Mouse (Mus musculus): Measurements from ENCODE around the gene Chrng. TPM values are rescaled to one million over a fixed set of nuclear protein-coding genes. Genes with fewer than 3 reads are reported as not detected.
A peak's percentile ranks its signal among the peaks of the same experiment; 100 is the strongest.

The Chrng gene
- total and polyA plus RNA-seq, 3 experiments: not detected

GRCm38 (mm10) chr1:87186261-87187036 lies 18.0 kb upstream of the Chrng start:
- Histone ChIP-seq H3K36me3 (ENCODE audit: control insufficient read depth, insufficient read depth, low read length) (no peaks in the 10 kb centered on the region), H3K79me2 (replicated peaks; ENCODE audit: control insufficient read depth, insufficient read depth, low read length) (no peaks in the 10 kb centered on the region), H3K9ac (ENCODE audit: low read depth, low read length) (peak overlapping the region; percentile 37), H3K27me3 (ENCODE audit: control insufficient read depth, insufficient read depth, low read length) (peaks cover 5% of the 10 kb centered on the region; the same call in 1 of the 2 replicates), H3K4me3 (peak overlapping the region; percentile 56), H3K27ac (no peak overlapping the region), H3K4me1 (ENCODE audit: control insufficient read depth, insufficient read depth, low read length) (peaks cover 2% of the 10 kb centered on the region)
- TF ChIP-seq POLR2A (IDR thresholded peaks at IDR 0.05; ENCODE audit: insufficient read depth, low read depth, low read length) (no peak), CTCF (IDR thresholded peaks at IDR 0.05) (no peak), EP300 (IDR thresholded peaks at IDR 0.05; ENCODE audit: insufficient read depth, low read depth, low read length) (no peak)
- intact Hi-C loops (cut with DNase I): loop anchor here (2.0 to 10.0 kb wide), 5 partner anchors 88 to 568 kb away; no protein-coding TSS in a partner anchor
- no peak for DNase-seq
- 3% methylated on average over 54 of the region's 54 CpGs for WGBS

GRCm38 (mm10) chr1:87187037-87187355 lies 17.5 kb upstream of the Chrng start:
- peak; percentile 62 to 79 for DNase-seq
- TF ChIP-seq CTCF (IDR thresholded peaks at IDR 0.05): peak; percentile 96
- TF ChIP-seq POLR2A (IDR thresholded peaks at IDR 0.05; ENCODE audit: insufficient read depth, low read depth, low read length): no peak
- peak overlapping the region; percentile 56 for H3K4me3 ChIP-seq
- H3K9ac ChIP-seq (ENCODE audit: low read depth, low read length): peak overlapping the region; percentile 37
- no peak overlapping the region for H3K27ac ChIP-seq
- H3K79me2 ChIP-seq (replicated peaks; ENCODE audit: control insufficient read depth, insufficient read depth, low read length): no peaks in the 10 kb centered on the region
- WGBS: under 1% methylated on average over 15 of the region's 15 CpGs
- H3K4me1 ChIP-seq (ENCODE audit: control insufficient read depth, insufficient read depth, low read length): peaks cover 2% of the 10 kb centered on the region
- intact Hi-C loops (cut with DNase I): loop anchor here (2.0 to 10.0 kb wide), 5 partner anchors 88 to 568 kb away; no protein-coding TSS in a partner anchor
- H3K27me3 ChIP-seq (ENCODE audit: control insufficient read depth, insufficient read depth, low read length): peaks cover 5% of the 10 kb centered on the region; the same call in 1 of the 2 replicates
- H3K36me3 ChIP-seq (ENCODE audit: control insufficient read depth, insufficient read depth, low read length): no peaks in the 10 kb centered on the region

DNA sequence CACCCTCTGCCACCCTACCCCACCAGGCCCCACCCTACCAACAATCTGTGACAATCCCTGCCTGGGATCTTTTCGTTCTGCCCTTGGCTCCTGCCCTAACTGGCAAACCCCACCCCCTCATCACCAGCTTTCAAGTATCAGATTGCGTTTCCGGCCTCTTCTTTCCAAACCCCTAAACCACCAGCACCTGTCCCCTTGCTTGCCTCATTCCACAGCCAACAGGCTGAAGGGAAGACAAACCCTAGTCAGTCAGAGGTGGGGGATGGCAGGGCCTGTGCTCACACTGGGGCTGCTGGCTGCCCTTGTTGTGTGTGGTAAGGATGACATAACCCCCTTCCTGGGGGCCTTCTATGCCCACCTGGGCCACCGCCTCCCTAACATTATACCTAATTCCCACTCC lies 14.0 kb upstream of the Chrng start, which contains the start of gene Chrnd:
Chrnd (plus strand) TSS at position 179 of the 400 bp plus-strand sequence.
- H3K4me1 ChIP-seq (ENCODE audit: control insufficient read depth, insufficient read depth, low read length): no peaks in the 10 kb centered on the region
- WGBS: 41% methylated on average over 4 of the region's 4 CpGs
- H3K4me3 ChIP-seq: no peak within 1 kb of the TSS
- TF ChIP-seq CTCF (IDR thresholded peaks at IDR 0.05) (no peak), EP300 (IDR thresholded peaks at IDR 0.05; ENCODE audit: insufficient read depth, low read depth, low read length) (no peak), POLR2A (IDR thresholded peaks at IDR 0.05; ENCODE audit: insufficient read depth, low read depth, low read length) (no peak)
- no peak within 1 kb of the TSS for H3K9ac ChIP-seq (ENCODE audit: low read depth, low read length)
- no peaks in the 10 kb centered on the region for H3K36me3 ChIP-seq (ENCODE audit: control insufficient read depth, insufficient read depth, low read length)
- peaks cover 3% of the 10 kb centered on the region; the same call in 1 of the 2 replicates for H3K27me3 ChIP-seq (ENCODE audit: control insufficient read depth, insufficient read depth, low read length)
- intact Hi-C loops (cut with DNase I): no loop called here
- no peak within 1 kb of the TSS for H3K27ac ChIP-seq
- DNase-seq: no peak
- H3K79me2 ChIP-seq (replicated peaks; ENCODE audit: control insufficient read depth, insufficient read depth, low read length): no peaks in the 10 kb centered on the region

- Histone ChIP-seq H3K27me3 (ENCODE audit: control insufficient read depth, insufficient read depth, low read length) (no peaks in the 10 kb centered on the region), H3K36me3 (ENCODE audit: control insufficient read depth, insufficient read depth, low read length) (no peaks in the 10 kb centered on the region), H3K4me1 (ENCODE audit: control insufficient read depth, insufficient read depth, low read length) (no peaks in the 10 kb centered on the region), H3K27ac (no peak overlapping the region), H3K9ac (ENCODE audit: low read depth, low read length) (no peak overlapping the region), H3K79me2 (replicated peaks; ENCODE audit: control insufficient read depth, insufficient read depth, low read length) (no peaks in the 10 kb centered on the region), H3K4me3 (no peak overlapping the region)
- peak in 1 of 2 experiments; percentile 23 for DNase-seq
- intact Hi-C loops (cut with DNase I): no loop called here
- TF ChIP-seq EP300 (IDR thresholded peaks at IDR 0.05; ENCODE audit: insufficient read depth, low read depth, low read length) (no peak), POLR2A (IDR thresholded peaks at IDR 0.05; ENCODE audit: insufficient read depth, low read depth, low read length) (no peak), CTCF (IDR thresholded peaks at IDR 0.05) (no peak)
- 53% methylated on average over 9 of the region's 9 CpGs for WGBS
Measured at GRCm38 (mm10) chr1:87197296-87197695, 7.2 kb upstream of the Chrng start.

- H3K4me3 ChIP-seq: no peak overlapping the region
- 60% methylated on average over 12 of the region's 12 CpGs for WGBS
- H3K27me3 ChIP-seq (ENCODE audit: control insufficient read depth, insufficient read depth, low read length): no peaks in the 10 kb centered on the region
- H3K36me3 ChIP-seq (ENCODE audit: control insufficient read depth, insufficient read depth, low read length): no peaks in the 10 kb centered on the region
- no peaks in the 10 kb centered on the region for H3K79me2 ChIP-seq (replicated peaks; ENCODE audit: control insufficient read depth, insufficient read depth, low read length)
- no peak overlapping the region for H3K27ac ChIP-seq
- H3K4me1 ChIP-seq (ENCODE audit: control insufficient read depth, insufficient read depth, low read length): no peaks in the 10 kb centered on the region
- no peak overlapping the region for H3K9ac ChIP-seq (ENCODE audit: low read depth, low read length)
- intact Hi-C loops (cut with DNase I): no loop called here
- no peak for TF ChIP-seq POLR2A (IDR thresholded peaks at IDR 0.05; ENCODE audit: insufficient read depth, low read depth, low read length)
- TF ChIP-seq EP300 (IDR thresholded peaks at IDR 0.05; ENCODE audit: insufficient read depth, low read depth, low read length): no peak
- no peak for TF ChIP-seq CTCF (IDR thresholded peaks at IDR 0.05)
- DNase-seq: no peak
Measured at GRCm38 (mm10) chr1:87198119-87199065, 6.1 kb upstream of the Chrng start.
